In the genomic region with DNA sequence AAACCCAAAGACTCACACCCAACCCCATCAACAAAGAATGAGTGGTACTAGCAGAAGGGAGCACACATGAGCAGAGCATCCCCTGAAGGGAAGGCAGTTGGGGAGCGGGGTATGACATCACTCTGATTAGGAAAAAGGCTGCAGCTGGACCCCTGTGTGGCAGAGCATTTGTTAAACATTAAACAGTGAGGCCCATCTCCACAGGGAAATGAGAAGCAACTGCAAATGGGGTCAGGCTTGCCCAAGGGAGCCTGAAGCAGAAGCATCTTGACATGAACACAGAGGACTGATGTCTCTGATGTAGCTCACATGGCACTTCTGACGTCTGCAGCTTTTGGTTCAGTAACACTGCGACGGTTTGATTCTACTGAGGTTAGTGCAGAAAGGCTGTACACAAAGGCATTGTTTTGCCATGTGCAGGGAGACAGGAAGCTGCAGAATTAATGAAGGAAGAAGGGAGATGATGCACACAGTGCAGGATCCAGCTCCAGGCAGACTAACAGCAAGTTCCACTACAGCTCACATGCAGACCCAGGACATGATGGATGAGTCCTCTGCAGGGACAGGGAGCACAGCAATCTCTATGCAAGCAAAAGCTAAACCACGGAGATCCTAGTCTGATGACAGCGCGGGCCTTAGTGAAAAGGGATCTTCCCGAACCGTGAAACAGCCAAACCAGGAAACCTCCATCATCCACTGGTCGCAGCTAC, we compare ENCODE assay signal across 14 mouse cellular contexts.
DNase-seq lines count a peak whose midpoint lies in the region; ATAC-seq and TF ChIP-seq lines count a peak whose summit lies in the region.
"Had no signal": no experiment of that assay in that cellular context is flagged by ENCODE, and none has a peak within 500 bp of the region (broad histone marks: within the 10 kb centered on the region; RNA-seq: fewer than 3 reads in every experiment).

No protein-coding gene starts in this region.

- WGBS in stomach, embryonic 14.5 days: 48% methylated on average over 10 of the region's 10 CpGs
- WGBS in stomach, postnatal 0 days: 49% methylated on average over 10 of the region's 10 CpGs
- WGBS in forebrain, embryonic 14.5 days: 68% methylated on average over 10 of the region's 10 CpGs
- 66% methylated on average over 10 of the region's 10 CpGs for WGBS in midbrain, embryonic 12.5 days

- peaks cover 4% of the 10 kb centered on the region; the same call in 1 of the 2 replicates for H3K4me1 ChIP-seq in stomach, embryonic 14.5 days (ENCODE audit: control insufficient read depth, insufficient read depth, low read length)
- no peaks in the 10 kb centered on the region for H3K4me1 ChIP-seq in stomach, postnatal 0 days (replicated peaks; ENCODE audit: control insufficient read depth, insufficient read depth)
- 0 out of 2 replicates have a peak, but pooled peaks cover 7% of the 10 kb centered on the region for H3K4me1 ChIP-seq in forebrain, embryonic 14.5 days (ENCODE audit: control insufficient read depth, insufficient read depth, low read length)
- H3K4me1 ChIP-seq in midbrain, embryonic 12.5 days: peaks cover 13% of the 10 kb centered on the region
- H3K4me1 ChIP-seq: stomach, embryonic 15.5 days had no signal

- ATAC-seq in stomach, embryonic 14.5 days (ENCODE audit: insufficient number of reproducible peaks, insufficient read depth, low FRiP score, low read depth): 0 out of 2 replicates have a peak, but pooled peaks have one; percentile 18
- no peak for ATAC-seq in stomach, postnatal 0 days (ENCODE audit: low FRiP score, low TSS enrichment)
- peak; percentile 36; the same call in 1 of the 2 replicates for ATAC-seq in forebrain, embryonic 14.5 days
- ATAC-seq in midbrain, embryonic 12.5 days (ENCODE audit: low FRiP score, low read depth): peak; percentile 72; the same call in 1 of the 2 replicates

- no peak overlapping the region for H3K4me2 ChIP-seq in stomach, embryonic 14.5 days (replicated peaks; ENCODE audit: low read depth, low read length)
- no peak overlapping the region for H3K4me2 ChIP-seq in stomach, postnatal 0 days (replicated peaks; ENCODE audit: low read depth)
- no peak overlapping the region for H3K4me2 ChIP-seq in forebrain, embryonic 14.5 days (ENCODE audit: low read length)
- H3K4me2 ChIP-seq in midbrain, embryonic 12.5 days (replicated peaks): no peak overlapping the region
- H3K4me2 ChIP-seq: heart, embryonic 11.5 days; stomach, embryonic 15.5 days had no signal

- no peak for DNase-seq in stomach, postnatal 0 days (ENCODE audit: low spot score)
- DNase-seq in forebrain, embryonic 14.5 days (ENCODE audit: low spot score): no peak
- no peak for DNase-seq in right cerebral cortex, postnatal 10 days (ENCODE audit: low spot score in 2 of 2)
- DNase-seq in kidney, adult 18-20 months: no peak
- DNase-seq in gastrocnemius, adult 8-10 months (ENCODE audit: low spot score in 2 of 2): no peak
- DNase-seq: cerebellum, adult 9-10 months; gastrocnemius, adult 2 months; kidney, postnatal 36 days; right cerebral cortex, postnatal 14 days had no signal

- no peaks in the 10 kb centered on the region for H3K36me3 ChIP-seq in stomach, embryonic 14.5 days (ENCODE audit: control insufficient read depth, insufficient read depth, low read length)
- no peaks in the 10 kb centered on the region for H3K36me3 ChIP-seq in stomach, postnatal 0 days (ENCODE audit: control insufficient read depth, insufficient read depth, low read length)
- no peaks in the 10 kb centered on the region for H3K36me3 ChIP-seq in forebrain, embryonic 14.5 days (ENCODE audit: control insufficient read depth, insufficient read depth, low read length)
- H3K36me3 ChIP-seq in midbrain, embryonic 12.5 days: no peaks in the 10 kb centered on the region
- H3K36me3 ChIP-seq: stomach, embryonic 15.5 days had no signal

- H3K4me3 ChIP-seq in stomach, embryonic 14.5 days (ENCODE audit: low read depth, low read length): no peak overlapping the region
- H3K4me3 ChIP-seq in stomach, postnatal 0 days (ENCODE audit: low read depth, low read length): no peak overlapping the region
- no peak overlapping the region for H3K4me3 ChIP-seq in forebrain, embryonic 14.5 days (ENCODE audit: low read depth, low read length)
- no peak overlapping the region for H3K4me3 ChIP-seq in midbrain, embryonic 12.5 days
- H3K4me3 ChIP-seq: erythroblast, embryonic 14.5 days; gastrocnemius, adult 2 months; stomach, embryonic 15.5 days had no signal

- H3K9ac ChIP-seq in stomach, embryonic 14.5 days (replicated peaks; ENCODE audit: low read depth, low read length): no peak overlapping the region
- no peak overlapping the region for H3K9ac ChIP-seq in stomach, postnatal 0 days (ENCODE audit: low read length)
- no peak overlapping the region for H3K9ac ChIP-seq in forebrain, embryonic 14.5 days (ENCODE audit: low read length)
- no peak overlapping the region for H3K9ac ChIP-seq in midbrain, embryonic 12.5 days (replicated peaks)
- H3K9ac ChIP-seq: stomach, embryonic 15.5 days had no signal

- H3K27me3 ChIP-seq in stomach, embryonic 14.5 days (ENCODE audit: control insufficient read depth, insufficient read depth, low read length): no peaks in the 10 kb centered on the region
- H3K27me3 ChIP-seq in stomach, postnatal 0 days (ENCODE audit: control insufficient read depth, insufficient read depth, low read length): no peaks in the 10 kb centered on the region
- H3K27me3 ChIP-seq in forebrain, embryonic 14.5 days (replicated peaks; ENCODE audit: control insufficient read depth, insufficient read depth, low read length): no peaks in the 10 kb centered on the region
- no peaks in the 10 kb centered on the region for H3K27me3 ChIP-seq in midbrain, embryonic 12.5 days
- H3K27me3 ChIP-seq: stomach, embryonic 15.5 days had no signal

- no peak for TF ChIP-seq CTCF in stomach, postnatal 0 days (IDR thresholded peaks at IDR 0.05; ENCODE audit: low read depth)

- H3K27ac ChIP-seq in stomach, embryonic 14.5 days (ENCODE audit: low read length): no peak overlapping the region
- H3K27ac ChIP-seq in stomach, postnatal 0 days (replicated peaks): no peak overlapping the region
- no peak overlapping the region for H3K27ac ChIP-seq in forebrain, embryonic 14.5 days (ENCODE audit: low read depth, low read length)
- peak overlapping the region; percentile 39; the same call in 1 of the 2 replicates for H3K27ac ChIP-seq in midbrain, embryonic 12.5 days (replicated peaks)
- H3K27ac ChIP-seq: gastrocnemius, adult 2 months; stomach, embryonic 15.5 days had no signal

- H3K9me3 ChIP-seq in stomach, embryonic 14.5 days (ENCODE audit: control insufficient read depth, low read depth, low read length): no peaks in the 10 kb centered on the region
- no peaks in the 10 kb centered on the region for H3K9me3 ChIP-seq in stomach, postnatal 0 days (ENCODE audit: control insufficient read depth, low read length)
- no peaks in the 10 kb centered on the region for H3K9me3 ChIP-seq in forebrain, embryonic 14.5 days (replicated peaks; ENCODE audit: control insufficient read depth, low read length)
- H3K9me3 ChIP-seq in midbrain, embryonic 12.5 days: no peaks in the 10 kb centered on the region
- H3K9me3 ChIP-seq: stomach, embryonic 15.5 days had no signal

- TF ChIP-seq EP300 in stomach, postnatal 0 days (optimal IDR thresholded peaks at IDR 0.05): no peak
